Mouse (Mus musculus): Measurements from ENCODE around the gene 2700081O15Rik.
"Not testable (repeated sequence)": the region's sequence is repeated elsewhere in the genome, so short reads cannot be mapped to it uniquely, and the experiment has no call there.

Gene 2700081O15Rik

GRCm38 (mm10) chr19:7416834-7417735, at the start of gene 2700081O15Rik:
Gene 2700081O15Rik (plus strand): TSS chr19:7417625.
- DNase-seq (ENCODE audit: low read depth): peak; percentile 47

- DNase-seq (ENCODE audit: low read depth): not testable (repeated sequence)
Observed at GRCm38 (mm10) chr19:7369469-7369868, 48.0 kb upstream of the 2700081O15Rik start.

GRCm38 (mm10) chr19:7374491-7374890, 42.9 kb upstream of the 2700081O15Rik start:
- DNase-seq (ENCODE audit: low read depth): no peak

GRCm38 (mm10) chr19:7377639-7378038, 39.8 kb upstream of the 2700081O15Rik start:
- DNase-seq (ENCODE audit: low read depth): no peak

GRCm38 (mm10) chr19:7381906-7382247, 35.5 kb upstream of the 2700081O15Rik start:
- DNase-seq (ENCODE audit: low read depth): no peak

- peak; percentile 19 for DNase-seq (ENCODE audit: low read depth)
Observed at GRCm38 (mm10) chr19:7382248-7382902, 35.0 kb upstream of the 2700081O15Rik start.

GRCm38 (mm10) chr19:7382903-7383865, 34.2 kb upstream of the 2700081O15Rik start, which contains the start of gene Spindoc:
Gene Spindoc (minus strand): TSS chr19:7382994.
- peak; percentile 88 for DNase-seq (ENCODE audit: low read depth)

GRCm38 (mm10) chr19:7386042-7386441, 31.4 kb upstream of the 2700081O15Rik start:
- DNase-seq (ENCODE audit: low read depth): no peak

GRCm38 (mm10) chr19:7388488-7388887, 28.9 kb upstream of the 2700081O15Rik start:
- no peak for DNase-seq (ENCODE audit: low read depth)

- DNase-seq (ENCODE audit: low read depth): not testable (repeated sequence)
Observed at GRCm38 (mm10) chr19:7396867-7397826, 20.3 kb upstream of the 2700081O15Rik start.

- DNase-seq (ENCODE audit: low read depth): not testable (repeated sequence)
Observed at GRCm38 (mm10) chr19:7398898-7399297, 18.5 kb upstream of the 2700081O15Rik start.

- DNase-seq (ENCODE audit: low read depth): no peak
Observed at GRCm38 (mm10) chr19:7400635-7401034, 16.8 kb upstream of the 2700081O15Rik start.

- no peak for DNase-seq (ENCODE audit: low read depth)
Observed at GRCm38 (mm10) chr19:7404623-7405229, 12.7 kb upstream of the 2700081O15Rik start.

GRCm38 (mm10) chr19:7412361-7412760, 5.1 kb upstream of the 2700081O15Rik start:
- DNase-seq (ENCODE audit: low read depth): no peak

GRCm38 (mm10) chr19:7415916-7416833, 1.2 kb upstream of the 2700081O15Rik start:
- no peak for DNase-seq (ENCODE audit: low read depth)

- DNase-seq (ENCODE audit: low read depth): peak; percentile 55
Observed at GRCm38 (mm10) chr19:7417911-7418849, 755 bp downstream of the 2700081O15Rik start.

- DNase-seq (ENCODE audit: low read depth): no peak
Observed at GRCm38 (mm10) chr19:7419134-7419533, 1.7 kb downstream of the 2700081O15Rik start.

- no peak for DNase-seq (ENCODE audit: low read depth)
Observed at GRCm38 (mm10) chr19:7420108-7420507, 2.7 kb downstream of the 2700081O15Rik start.
